Mouse (Mus musculus) heart, embryonic 15.5 days (tissue): ENCODE data around the gene B3galt6. TPM values are rescaled to one million over a fixed set of nuclear protein-coding genes. Genes with fewer than 3 reads are reported as not detected.

ENCODE experiments used
- ATAC-seq: fragments of 200-750 bp; cut with Nextera tagmentation; replicated peaks from 2 replicates; pipeline ENCODE4 v1.8.0; 2017; ENCODE audit warnings: low read depth, moderate TSS enrichment; ENCODE audit not compliant: insufficient number of reproducible peaks, insufficient read depth, low FRiP score
- H3K27ac ChIP-seq: fragments of 300-500 bp; sonication (generic); 2 replicates; pipeline ENCODE4 v1.5.1; 2015; ENCODE audit warnings: mild to moderate bottlenecking, inconsistent platforms
- H3K27me3 ChIP-seq: fragments of 300-500 bp; sonication (generic); 2 replicates; pipeline ENCODE4 v1.6.1; 2015; ENCODE audit warnings: inconsistent platforms
- H3K36me3 ChIP-seq: fragments of 300-500 bp; sonication (generic); 2 replicates; pipeline ENCODE4 v1.6.1; 2015; ENCODE audit warnings: mild to moderate bottlenecking, inconsistent platforms
- H3K4me1 ChIP-seq: fragments of 300-500 bp; sonication (generic); replicated peaks from 2 replicates; pipeline ENCODE4 v1.6.1; 2015; ENCODE audit warnings: inconsistent platforms
- H3K4me2 ChIP-seq: fragments of 300-500 bp; sonication (generic); 2 replicates; pipeline ENCODE4 v1.6.1; 2015; ENCODE audit warnings: inconsistent platforms, mild to moderate bottlenecking, moderate library complexity
- H3K4me3 ChIP-seq: fragments of 300-500 bp; sonication (generic); 2 replicates; pipeline ENCODE4 v1.5.1; 2015; ENCODE audit warnings: mild to moderate bottlenecking, inconsistent platforms
- H3K9ac ChIP-seq: fragments of 300-500 bp; sonication (generic); 2 replicates; pipeline ENCODE4 v1.6.1; 2015; ENCODE audit warnings: mild to moderate bottlenecking, inconsistent platforms
- H3K9me3 ChIP-seq: fragments of 300-500 bp; sonication (generic); replicated peaks from 2 replicates; pipeline ENCODE4 v1.6.1; 2016; ENCODE audit warnings: inconsistent platforms
- WGBS: fragments of 180-500 bp; shearing (Covaris S2); methylation state at CpG from one replicate; pipeline ENCODE4 v1.1.7; 2015; ENCODE audit warnings: mixed read lengths; 5-methylcytosine and 5-hydroxymethylcytosine counted together
- polyA plus RNA-seq: library from polyadenylated mRNA; unstranded; fragments of >200 nt; fragmentation: Nextera tagmentation; extraction: Ambion mirVana; gene quantifications from 2 replicates; pipeline ENCODE4 v1.2.1, GENCODE M21; 2015

Gene B3galt6
- polyA plus RNA-seq, 1 experiment from 2014 or later, result 7.7 TPM

DNA sequence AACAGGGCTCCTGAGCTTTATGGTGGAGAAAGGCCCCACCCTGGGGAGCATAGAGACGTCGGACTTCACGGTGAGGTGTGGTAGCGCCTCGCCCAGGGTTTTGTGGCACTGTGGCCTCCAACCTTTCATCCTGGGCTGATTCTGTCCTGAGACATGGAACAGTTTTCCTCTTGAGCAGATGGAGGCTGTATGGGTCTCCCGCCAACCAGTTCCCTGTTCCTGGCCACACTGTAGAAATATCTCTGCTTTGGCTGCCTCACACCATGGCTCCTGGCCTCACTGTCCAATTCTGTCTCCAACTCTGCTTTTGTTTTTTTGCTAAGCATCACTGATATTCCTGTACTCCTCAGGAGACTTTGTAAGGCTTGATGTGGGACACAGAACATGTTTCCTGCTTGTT lies 37.0 kb downstream of the B3galt6 start:
- H3K4me3 ChIP-seq, result no peak overlapping the region
- no peaks in the 10 kb centered on the region for H3K27me3 ChIP-seq
- 92% methylated on average over 6 of the region's 6 CpGs for WGBS
- no peak for ATAC-seq
- H3K9ac ChIP-seq, result no peak overlapping the region
- H3K4me2 ChIP-seq, result no peak overlapping the region
- H3K36me3 ChIP-seq, result peaks cover 53% of the 10 kb centered on the region
- H3K27ac ChIP-seq, result no peak overlapping the region
- H3K9me3 ChIP-seq, result no peaks in the 10 kb centered on the region
- no peaks in the 10 kb centered on the region for H3K4me1 ChIP-seq

DNA sequence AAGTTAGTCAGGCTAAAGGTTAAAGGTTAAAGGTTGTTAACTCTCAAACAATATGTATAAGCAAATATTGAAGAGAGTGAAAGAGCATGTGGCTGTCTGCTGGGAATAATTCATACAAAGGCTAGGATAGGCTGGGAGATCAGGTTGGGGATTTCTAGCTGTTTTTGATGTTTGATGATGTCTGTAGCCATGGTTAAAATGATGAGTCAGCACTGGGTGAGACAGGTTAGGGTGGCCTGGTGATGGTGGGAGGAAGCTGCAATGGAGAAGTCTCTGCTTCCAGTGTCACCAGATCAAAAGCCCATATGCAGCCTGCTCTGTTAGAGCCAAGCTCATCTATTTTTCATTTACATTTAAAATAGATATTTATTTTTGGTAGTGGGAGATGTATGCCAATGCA lies 45.4 kb downstream of the B3galt6 start:
- Histone ChIP-seq H3K36me3 (peaks cover 49% of the 10 kb centered on the region), H3K27me3 (no peaks in the 10 kb centered on the region), H3K4me3 (no peak overlapping the region), H3K9me3 (no peaks in the 10 kb centered on the region), H3K4me1 (peaks cover 21% of the 10 kb centered on the region), H3K9ac (no peak overlapping the region), H3K27ac (no peak overlapping the region), H3K4me2 (no peak overlapping the region)
- no peak for ATAC-seq

DNA sequence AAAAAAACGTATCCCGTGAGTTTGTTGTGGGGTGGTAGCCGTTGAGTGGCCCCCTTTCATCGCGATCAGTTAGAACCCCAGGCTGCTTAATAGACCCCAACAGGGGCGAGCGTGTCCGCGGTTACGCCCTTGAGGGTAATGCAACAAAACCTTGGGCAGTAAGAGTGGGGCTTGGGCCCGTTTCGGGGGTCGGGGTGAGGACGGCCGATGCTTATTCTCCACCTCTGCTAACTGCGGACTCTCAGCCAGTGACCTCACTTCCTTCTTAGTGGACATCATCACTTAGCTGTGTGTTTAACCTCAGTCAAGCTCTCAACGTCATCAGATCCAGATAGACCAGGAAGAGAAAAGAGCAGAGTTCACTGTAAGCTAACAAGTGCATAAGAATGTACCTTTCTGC lies 48.2 kb downstream of the B3galt6 start:
- H3K4me1 ChIP-seq, result peaks cover 21% of the 10 kb centered on the region
- under 1% methylated on average over 17 of the region's 17 CpGs for WGBS
- peak overlapping the region; percentile 97 for H3K4me3 ChIP-seq
- no peaks in the 10 kb centered on the region for H3K27me3 ChIP-seq
- H3K9me3 ChIP-seq, result no peaks in the 10 kb centered on the region
- ATAC-seq, result no peak
- H3K27ac ChIP-seq, result peak overlapping the region; percentile 71
- H3K9ac ChIP-seq, result peak overlapping the region; percentile 95
- peaks cover 21% of the 10 kb centered on the region for H3K36me3 ChIP-seq
- peak overlapping the region; percentile 97 for H3K4me2 ChIP-seq

DNA sequence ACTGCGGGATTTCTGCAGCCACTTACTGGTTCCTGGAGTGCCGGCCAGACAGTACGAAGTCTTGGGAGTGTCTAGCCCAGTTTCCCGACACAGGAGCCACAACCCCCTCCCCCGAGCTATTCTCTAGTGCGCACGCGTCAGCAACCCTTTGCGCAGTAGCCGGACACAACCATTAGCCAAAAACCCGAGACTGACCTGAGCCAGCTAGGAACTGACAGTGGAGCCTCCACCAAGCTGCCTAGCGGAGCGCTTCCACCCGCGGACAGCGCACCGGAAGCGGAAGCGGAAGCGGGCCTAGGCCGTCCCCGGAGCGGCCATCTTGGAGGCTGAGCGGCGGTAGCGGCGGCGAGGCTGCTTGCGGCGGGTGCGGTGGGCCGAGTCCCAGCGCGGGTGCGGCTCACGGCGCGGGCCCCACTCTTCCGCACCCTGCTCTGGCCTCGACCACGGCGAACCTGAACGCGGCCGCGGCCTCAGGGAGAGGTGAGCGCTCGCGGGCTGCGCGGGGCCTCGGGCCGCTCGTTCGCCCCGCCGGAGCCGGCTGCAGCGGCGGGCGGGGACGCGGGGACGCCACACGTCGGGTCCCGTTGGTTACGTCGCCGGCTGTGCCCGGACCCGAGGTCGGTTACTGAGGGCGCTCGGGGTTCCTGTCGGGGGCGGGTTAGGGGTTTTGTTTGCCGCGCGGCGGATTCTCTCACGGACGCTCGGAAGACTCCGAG lies 48.8 kb downstream of the B3galt6 start, which contains the start of gene Ube2j2:
TSS of gene Ube2j2 (plus strand) at position 298 of the 716 bp plus-strand sequence.
- H3K36me3 ChIP-seq, result peaks cover 15% of the 10 kb centered on the region
- peak within 1 kb of the TSS; percentile 97 for H3K4me3 ChIP-seq
- H3K9ac ChIP-seq, result peak within 1 kb of the TSS; percentile 95
- peak within 1 kb of the TSS; percentile 84 for H3K27ac ChIP-seq
- no peaks in the 10 kb centered on the region for H3K27me3 ChIP-seq
- peaks cover 21% of the 10 kb centered on the region for H3K4me1 ChIP-seq
- peak; percentile 96 for ATAC-seq
- no peaks in the 10 kb centered on the region for H3K9me3 ChIP-seq
- WGBS, result under 1% methylated on average over 85 of the region's 85 CpGs
- peak within 1 kb of the TSS; percentile 97 for H3K4me2 ChIP-seq

DNA sequence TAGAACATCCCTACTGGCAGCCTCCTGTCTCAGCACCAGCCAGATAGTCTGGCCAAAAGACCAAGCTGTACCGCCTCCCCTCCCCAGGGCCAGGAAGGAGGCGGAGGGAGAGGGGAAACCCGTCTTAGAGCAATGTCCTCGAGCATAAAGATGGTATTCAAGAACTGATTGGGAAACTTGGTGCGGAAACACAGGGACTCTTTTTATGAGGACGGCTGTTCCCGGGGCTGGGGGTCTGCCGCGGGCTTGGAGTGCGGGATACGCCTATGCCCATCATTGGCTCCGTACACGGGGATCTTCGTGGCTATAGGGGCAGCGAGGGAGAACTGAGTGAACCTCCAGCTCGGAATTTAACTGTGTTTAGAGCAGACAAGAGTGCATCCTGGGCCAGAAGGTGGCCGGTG lies 49.4 kb downstream of the B3galt6 start:
- Histone ChIP-seq H3K9me3 (no peaks in the 10 kb centered on the region), H3K27me3 (no peaks in the 10 kb centered on the region), H3K36me3 (peaks cover 9% of the 10 kb centered on the region; the same call in 1 of the 2 replicates), H3K4me2 (peak overlapping the region; percentile 97), H3K27ac (peak overlapping the region; percentile 84), H3K9ac (peak overlapping the region; percentile 75), H3K4me1 (peaks cover 21% of the 10 kb centered on the region), H3K4me3 (peak overlapping the region; percentile 97)
- peak; percentile 4; the same call in 1 of the 2 replicates for ATAC-seq
- under 1% methylated on average over 17 of the region's 17 CpGs for WGBS

Other genes starting within 250 kb of the B3galt6 start
- 88.9 and 108 TPM in 2 replicates for gene Atad3a, start 231.6 kb downstream of the B3galt6 start, polyA plus RNA-seq
- 5.9 and 7.8 TPM in 2 replicates for gene Vwa1, start 218.0 kb downstream of the B3galt6 start, polyA plus RNA-seq
- gene Tmem88b, start 206.8 kb downstream of the B3galt6 start, polyA plus RNA-seq, result 1.7 and 2.0 TPM in 2 replicates
- 0.13 TPM in 1 of 2 replicates, not detected in the other for gene Ankrd65, start 202.2 kb downstream of the B3galt6 start, polyA plus RNA-seq
- 131 TPM in 2 replicates for gene Mrpl20, start 189.8 kb downstream of the B3galt6 start, polyA plus RNA-seq
- gene Ccnl2, start 180.2 kb downstream of the B3galt6 start, polyA plus RNA-seq, result 106 and 123 TPM in 2 replicates
- 121 and 124 TPM in 2 replicates for gene Aurkaip1, start 161.4 kb downstream of the B3galt6 start, polyA plus RNA-seq
- 72.7 and 91.4 TPM in 2 replicates for gene Mxra8, start 153.0 kb downstream of the B3galt6 start, polyA plus RNA-seq
- gene Dvl1, start 145.2 kb downstream of the B3galt6 start, polyA plus RNA-seq, result 8.1 and 12.2 TPM in 2 replicates
- 0.14 TPM in 2 replicates for gene Tas1r3, start 129.3 kb downstream of the B3galt6 start, polyA plus RNA-seq
- gene Cptp, start 123.2 kb downstream of the B3galt6 start, polyA plus RNA-seq, result 7.8 and 10.3 TPM in 2 replicates
- 27.3 and 41.4 TPM in 2 replicates for gene Ints11, start 123.1 kb downstream of the B3galt6 start, polyA plus RNA-seq
- gene Pusl1, start 100.9 kb downstream of the B3galt6 start, polyA plus RNA-seq, result 28.7 and 32.4 TPM in 2 replicates
- 8.2 and 13.5 TPM in 2 replicates for gene Acap3, start 100.8 kb downstream of the B3galt6 start, polyA plus RNA-seq
- gene Ube2j2, start 48.8 kb downstream of the B3galt6 start, polyA plus RNA-seq, result 71.7 and 79.0 TPM in 2 replicates
- gene C1qtnf12, start 30.3 kb downstream of the B3galt6 start, polyA plus RNA-seq, result 24.9 and 31.3 TPM in 2 replicates
- gene Sdf4, start 223 bp upstream of the B3galt6 start, polyA plus RNA-seq, result 105 and 127 TPM in 2 replicates
- 0.36 and 0.55 TPM in 2 replicates for gene Tnfrsf4, start 21.2 kb upstream of the B3galt6 start, polyA plus RNA-seq
- 1.9 and 2.9 TPM in 2 replicates for gene Tnfrsf18, start 33.5 kb upstream of the B3galt6 start, polyA plus RNA-seq
- gene Ttll10, start 66.8 kb upstream of the B3galt6 start, polyA plus RNA-seq, result 0.59 and 1.1 TPM in 2 replicates
- 11.6 and 19.4 TPM in 2 replicates for gene 9430015G10Rik, start 117.3 kb upstream of the B3galt6 start, polyA plus RNA-seq
- 0.19 and 0.30 TPM in 2 replicates for gene Rnf223, start 137.9 kb upstream of the B3galt6 start, polyA plus RNA-seq
- 38.0 and 51.4 TPM in 2 replicates for gene Agrn, start 204.8 kb upstream of the B3galt6 start, polyA plus RNA-seq
- 2.7 and 8.7 TPM in 2 replicates for gene Isg15, start 208.2 kb upstream of the B3galt6 start, polyA plus RNA-seq
- 3.0 and 5.0 TPM in 2 replicates for gene AW011738, start 210.7 kb upstream of the B3galt6 start, polyA plus RNA-seq
- gene Perm1, start 223.2 kb upstream of the B3galt6 start, polyA plus RNA-seq, result 9.7 and 10.8 TPM in 2 replicates
- gene Plekhn1, start 242.2 kb upstream of the B3galt6 start, polyA plus RNA-seq, result 11.6 and 17.5 TPM in 2 replicates
- gene Noc2l, start 243.4 kb upstream of the B3galt6 start, polyA plus RNA-seq, result 29.1 and 46.4 TPM in 2 replicates